Mouse (Mus musculus) colon, adult 2 months (tissue): Measurements from ENCODE around the gene Jagn1. TPM values are rescaled to one million over a fixed set of nuclear protein-coding genes. Genes with fewer than 3 reads are reported as not detected.

Experiments
- polyA plus RNA-seq: library from polyadenylated mRNA; depleted of rRNA; stranded (reverse); fragments of >200 nt; gene quantifications from 2 replicates; pipeline ENCODE4 v1.2.3, GENCODE M21; 2012; rRNA removed

Jagn1 gene
- polyA plus RNA-seq, result 40.7 and 52.2 TPM in 2 replicates

GRCm38 (mm10) chr6:113442442-113443090, at the start of gene Jagn1:
Jagn1 (plus strand) TSS chr6:113442569.

GRCm38 (mm10) chr6:113419199-113419587, 23.2 kb upstream of the Jagn1 start, which contains the start of gene Rpusd3:
Rpusd3 (minus strand) TSS chr6:113419340.

DNA sequence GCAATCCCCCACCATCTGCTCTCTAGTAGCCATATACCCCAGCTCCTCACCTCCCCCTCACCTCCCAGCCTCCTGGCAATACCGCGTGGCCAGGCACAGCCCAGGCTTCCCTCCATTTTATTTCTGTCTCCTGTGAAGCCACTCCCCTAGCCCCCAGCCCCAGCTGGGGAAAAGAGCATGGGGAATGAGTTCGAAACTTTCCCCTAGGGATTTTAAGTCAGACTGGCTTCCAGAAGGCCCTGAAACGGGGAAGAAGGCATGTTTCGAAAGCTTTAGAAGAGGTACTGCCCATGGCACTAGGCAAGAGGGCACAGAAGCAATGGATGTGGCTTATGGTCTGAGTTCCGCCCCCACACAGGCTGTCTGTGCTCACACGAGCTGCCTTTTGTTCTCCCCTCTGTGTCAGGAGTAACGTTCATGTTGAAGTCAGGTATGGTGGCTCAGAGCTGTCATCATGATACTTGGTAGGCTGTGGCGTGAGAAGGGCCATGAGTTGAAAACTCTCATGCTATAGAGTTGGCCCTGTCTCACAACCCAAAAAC, 6.6 kb upstream of the Jagn1 start, which contains the start of gene Cidec:
Cidec (minus strand) TSS at position 97 of the 542 bp plus-strand sequence.

DNA sequence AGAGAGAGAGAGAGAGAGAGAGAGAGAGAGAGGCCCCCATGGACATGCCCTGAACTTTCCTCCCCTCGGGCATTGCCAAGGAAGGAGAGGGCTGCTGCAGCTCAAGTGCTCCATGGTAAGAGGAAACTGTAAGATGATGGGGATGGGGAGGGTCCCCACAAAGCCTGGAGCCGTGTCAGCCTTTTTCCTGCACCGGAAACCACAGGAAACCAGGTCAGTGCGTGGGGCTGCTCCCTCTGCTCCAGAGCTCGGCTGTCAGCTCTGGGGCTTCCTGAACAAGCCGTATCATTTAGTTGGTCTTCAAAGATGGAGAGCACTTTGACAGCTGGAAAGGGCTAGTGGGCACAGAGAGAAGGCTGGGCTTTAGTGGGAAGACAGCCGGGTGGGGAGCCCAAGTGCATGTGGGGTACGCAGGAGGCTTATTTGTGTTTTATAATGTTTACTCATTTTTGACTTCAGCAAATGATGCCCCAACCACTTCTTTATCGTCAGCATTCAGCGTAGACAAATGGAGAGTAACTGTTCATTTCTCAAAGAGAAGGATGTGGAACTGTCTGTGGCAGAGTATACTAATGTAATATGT, 15.7 kb downstream of the Jagn1 start, which contains the start of gene Il17re:
Il17re (plus strand) TSS at position 533 of the 583 bp plus-strand sequence.

DNA sequence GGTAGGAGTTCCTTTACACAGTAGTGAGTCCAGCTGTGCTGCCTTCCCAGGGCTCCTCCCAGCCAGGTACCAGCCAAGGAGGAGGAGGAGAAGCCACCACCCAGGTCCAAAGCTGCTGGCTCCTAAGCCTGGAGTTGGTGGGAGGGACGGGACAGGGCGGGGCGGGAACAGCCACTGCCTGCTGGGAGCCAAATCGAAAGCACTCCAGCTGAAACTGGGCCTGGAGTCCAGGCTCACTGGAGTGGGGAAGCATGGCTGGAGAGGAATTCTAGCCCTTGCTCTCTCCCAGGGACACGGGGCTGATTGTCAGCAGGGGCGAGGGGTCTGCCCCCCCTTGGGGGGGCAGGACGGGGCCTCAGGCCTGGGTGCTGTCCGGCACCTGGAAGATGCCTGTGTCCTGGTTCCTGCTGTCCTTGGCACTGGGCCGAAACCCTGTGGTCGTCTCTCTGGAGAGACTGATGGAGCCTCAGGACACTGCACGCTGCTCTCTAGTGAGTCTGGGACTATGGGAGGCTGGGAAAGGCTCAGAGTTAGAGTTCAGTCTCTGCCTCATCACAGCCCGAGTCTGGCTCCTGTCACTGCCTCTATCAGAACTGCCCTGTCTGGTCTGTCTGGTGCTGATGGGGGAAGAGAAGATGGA, 29.0 kb downstream of the Jagn1 start, which contains the start of gene Il17rc:
Il17rc (plus strand) TSS at position 131 of the 640 bp plus-strand sequence.

GRCm38 (mm10) chr6:113483100-113483615, 40.8 kb downstream of the Jagn1 start, which contains the start of gene Creld1:
Creld1 (plus strand) TSS chr6:113483297.

Other genes starting within 250 kb of the Jagn1 start
- gene Lhfpl4, start 247.2 kb upstream of the Jagn1 start, polyA plus RNA-seq, result 0.69 and 0.83 TPM in 2 replicates
- gene Mtmr14, start 204.7 kb upstream of the Jagn1 start, polyA plus RNA-seq, result 49.7 and 54.9 TPM in 2 replicates
- gene Cpne9, start 160.3 kb upstream of the Jagn1 start, polyA plus RNA-seq, result not detected in 2 replicates
- 18.4 and 20.7 TPM in 2 replicates for gene Brpf1, start 135.4 kb upstream of the Jagn1 start, polyA plus RNA-seq
- gene Ogg1, start 115.6 kb upstream of the Jagn1 start, polyA plus RNA-seq, result 15.0 and 17.0 TPM in 2 replicates
- gene Camk1, start 98.6 kb upstream of the Jagn1 start, polyA plus RNA-seq, result 51.0 and 52.5 TPM in 2 replicates
- 27.3 and 28.2 TPM in 2 replicates for gene Tada3, start 64.7 kb upstream of the Jagn1 start, polyA plus RNA-seq
- 93.9 and 95.9 TPM in 2 replicates for gene Arpc4, start 64.5 kb upstream of the Jagn1 start, polyA plus RNA-seq
- 13.7 and 17.6 TPM in 2 replicates for gene Ttll3, start 53.3 kb upstream of the Jagn1 start, polyA plus RNA-seq
- 60.5 and 82.9 TPM in 2 replicates for gene Rpusd3, start 23.2 kb upstream of the Jagn1 start, polyA plus RNA-seq
- 36.2 and 51.7 TPM in 2 replicates for gene Cidec, start 6.8 kb upstream of the Jagn1 start, polyA plus RNA-seq
- 65.1 and 72.6 TPM in 2 replicates for gene Il17re, start 15.9 kb downstream of the Jagn1 start, polyA plus RNA-seq
- 362 and 371 TPM in 2 replicates for gene Il17rc, start 28.9 kb downstream of the Jagn1 start, polyA plus RNA-seq
- 11.6 and 14.9 TPM in 2 replicates for gene Creld1, start 40.7 kb downstream of the Jagn1 start, polyA plus RNA-seq
- gene Prrt3, start 59.4 kb downstream of the Jagn1 start, polyA plus RNA-seq, result 0.12 and 0.23 TPM in 2 replicates
- 31.9 TPM in 2 replicates for gene Emc3, start 89.1 kb downstream of the Jagn1 start, polyA plus RNA-seq
- 1.5 and 1.8 TPM in 2 replicates for gene Fancd2, start 89.1 kb downstream of the Jagn1 start, polyA plus RNA-seq
- gene Fancd2os, start 158.1 kb downstream of the Jagn1 start, polyA plus RNA-seq, result not detected in 2 replicates
- 78.5 and 91.9 TPM in 2 replicates for gene Brk1, start 162.2 kb downstream of the Jagn1 start, polyA plus RNA-seq
- 10.7 and 10.9 TPM in 2 replicates for gene Vhl, start 181.4 kb downstream of the Jagn1 start, polyA plus RNA-seq
- gene Irak2, start 195.9 kb downstream of the Jagn1 start, polyA plus RNA-seq, result 48.1 and 50.3 TPM in 2 replicates